Mouse (Mus musculus) embryonic facial prominence, embryonic 15.5 days (tissue): ENCODE measurements around the gene Ism1. TPM values are rescaled to one million over a fixed set of nuclear protein-coding genes. Genes with fewer than 3 reads are reported as not detected.

Source experiments
- ATAC-seq: fragments of 200-750 bp; cut with Nextera tagmentation; 2 replicates; pipeline ENCODE4 v1.8.0; 2017; ENCODE audit warnings: low read depth, moderate TSS enrichment; ENCODE audit not compliant: insufficient number of reproducible peaks, low FRiP score, low TSS enrichment
- H3K27ac ChIP-seq: fragments of 300-500 bp; sonication (generic); replicated peaks from 2 replicates; pipeline ENCODE4 v1.5.1; 2015; ENCODE audit warnings: mild to moderate bottlenecking, inconsistent platforms
- H3K27me3 ChIP-seq: fragments of 300-500 bp; sonication (generic); 2 replicates; pipeline ENCODE4 v1.6.1; 2015; ENCODE audit warnings: inconsistent platforms
- H3K36me3 ChIP-seq: fragments of 300-500 bp; sonication (generic); 2 replicates; pipeline ENCODE4 v1.6.1; 2015; ENCODE audit warnings: mild to moderate bottlenecking, inconsistent platforms
- H3K4me1 ChIP-seq: fragments of 300-500 bp; sonication (generic); 2 replicates; pipeline ENCODE4 v1.6.1; 2015; ENCODE audit warnings: inconsistent platforms
- H3K4me2 ChIP-seq: fragments of 300-500 bp; sonication (generic); replicated peaks from 2 replicates; pipeline ENCODE4 v1.6.1; 2015; ENCODE audit warnings: mild to moderate bottlenecking, inconsistent platforms
- H3K4me3 ChIP-seq: fragments of 300-500 bp; sonication (generic); replicated peaks from 2 replicates; pipeline ENCODE4 v1.5.1; 2015; ENCODE audit warnings: mild to moderate bottlenecking, inconsistent platforms
- H3K9ac ChIP-seq: fragments of 300-500 bp; sonication (generic); 2 replicates; pipeline ENCODE4 v1.6.1; 2015; ENCODE audit warnings: inconsistent platforms
- H3K9me3 ChIP-seq: fragments of 300-500 bp; sonication (generic); replicated peaks from 2 replicates; pipeline ENCODE4 v1.6.1; 2016; ENCODE audit warnings: inconsistent platforms
- WGBS: fragments of 180-500 bp; shearing (Covaris S2); methylation state at CpG from one replicate; pipeline ENCODE4 v1.1.7; 2015; 5-methylcytosine and 5-hydroxymethylcytosine counted together
- polyA plus RNA-seq: library from polyadenylated mRNA; unstranded; fragments of >200 nt; fragmentation: Nextera tagmentation; extraction: Ambion mirVana; gene quantifications from 2 replicates; pipeline ENCODE4 v1.2.1, GENCODE M21; 2015

Gene Ism1
- polyA plus RNA-seq, 1 experiment from 2014 or later: 4.2 TPM

DNA sequence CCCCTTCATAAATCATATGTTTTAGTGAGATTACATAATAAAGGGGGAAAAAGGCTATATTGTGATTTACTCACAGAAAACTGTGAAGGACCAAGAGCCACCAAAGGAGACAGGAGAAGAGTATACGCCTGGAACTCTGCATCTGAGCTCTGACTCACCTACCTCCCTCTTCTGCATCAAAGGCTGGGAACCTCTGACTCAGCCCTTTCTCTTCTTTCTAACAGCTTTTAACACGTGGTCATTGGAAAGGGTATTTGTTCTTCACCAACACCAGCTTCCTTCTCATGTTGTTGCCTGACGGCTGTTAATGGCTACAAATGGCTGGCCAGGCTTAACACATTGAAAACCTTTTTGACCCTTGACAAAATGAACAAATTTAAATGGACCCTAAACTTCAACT is 36.2 kb downstream of the Ism1 start:
- 68% methylated on average over 3 of the region's 3 CpGs for WGBS
- ATAC-seq: no peak
- no peaks in the 10 kb centered on the region for H3K36me3 ChIP-seq
- H3K27me3 ChIP-seq: no peaks in the 10 kb centered on the region
- no peaks in the 10 kb centered on the region for H3K9me3 ChIP-seq
- no peak overlapping the region for H3K9ac ChIP-seq
- no peak overlapping the region for H3K4me2 ChIP-seq
- H3K4me1 ChIP-seq: no peaks in the 10 kb centered on the region
- no peak overlapping the region for H3K4me3 ChIP-seq
- no peak overlapping the region for H3K27ac ChIP-seq

DNA sequence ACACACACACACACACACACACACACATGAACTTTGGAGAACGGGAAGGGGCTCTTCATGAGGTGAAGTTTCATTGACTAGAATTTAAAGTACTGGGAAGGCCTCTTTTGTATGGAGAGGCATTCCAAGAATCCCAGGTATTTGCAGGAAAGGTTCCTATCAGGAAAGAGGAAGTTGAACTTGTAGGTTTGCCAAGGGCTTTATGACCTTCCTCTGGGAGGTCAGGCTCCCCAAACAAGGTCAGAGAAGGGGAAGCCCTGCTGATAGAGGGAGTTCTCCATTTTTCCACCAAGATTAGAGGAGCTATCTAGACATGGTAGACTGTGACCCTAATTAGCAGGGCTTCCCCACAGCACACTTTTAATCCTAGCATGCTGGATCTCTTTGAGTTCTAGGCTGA is 39.8 kb downstream of the Ism1 start:
- Histone ChIP-seq H3K4me1 (no peaks in the 10 kb centered on the region), H3K4me2 (no peak overlapping the region), H3K27me3 (no peaks in the 10 kb centered on the region), H3K9me3 (no peaks in the 10 kb centered on the region), H3K36me3 (no peaks in the 10 kb centered on the region), H3K9ac (no peak overlapping the region), H3K4me3 (no peak overlapping the region), H3K27ac (no peak overlapping the region)
- ATAC-seq: no peak
- WGBS: 70% methylated on average over 1 of the region's 1 CpGs

- no peak overlapping the region for H3K4me2 ChIP-seq
- ATAC-seq: no peak
- 2% methylated on average over 1 of the region's 1 CpGs for WGBS
- H3K9ac ChIP-seq: no peak overlapping the region
- no peaks in the 10 kb centered on the region for H3K4me1 ChIP-seq
- H3K9me3 ChIP-seq: no peaks in the 10 kb centered on the region
- no peak overlapping the region for H3K27ac ChIP-seq
- H3K4me3 ChIP-seq: no peak overlapping the region
- no peaks in the 10 kb centered on the region for H3K36me3 ChIP-seq
- H3K27me3 ChIP-seq: no peaks in the 10 kb centered on the region
Observed at GRCm38 (mm10) chr2:139722700-139723099, 44.7 kb downstream of the Ism1 start.

GRCm38 (mm10) chr2:139723304-139723703 is 45.3 kb downstream of the Ism1 start:
- no peaks in the 10 kb centered on the region for H3K36me3 ChIP-seq
- H3K4me1 ChIP-seq: no peaks in the 10 kb centered on the region
- H3K4me2 ChIP-seq: no peak overlapping the region
- no peak overlapping the region for H3K9ac ChIP-seq
- H3K27ac ChIP-seq: no peak overlapping the region
- no peaks in the 10 kb centered on the region for H3K9me3 ChIP-seq
- 29% methylated on average over 3 of the region's 3 CpGs for WGBS
- ATAC-seq: no peak
- H3K4me3 ChIP-seq: no peak overlapping the region
- no peaks in the 10 kb centered on the region for H3K27me3 ChIP-seq

GRCm38 (mm10) chr2:139724202-139724838 is 46.3 kb downstream of the Ism1 start:
- Histone ChIP-seq H3K36me3 (no peaks in the 10 kb centered on the region), H3K4me3 (no peak overlapping the region), H3K4me2 (no peak overlapping the region), H3K27me3 (no peaks in the 10 kb centered on the region), H3K27ac (no peak overlapping the region), H3K4me1 (no peaks in the 10 kb centered on the region), H3K9ac (no peak overlapping the region), H3K9me3 (no peaks in the 10 kb centered on the region)
- WGBS: 58% methylated on average over 4 of the region's 4 CpGs
- ATAC-seq: no peak

- Histone ChIP-seq H3K27ac (no peak overlapping the region), H3K9me3 (no peaks in the 10 kb centered on the region), H3K9ac (no peak overlapping the region), H3K4me2 (no peak overlapping the region), H3K4me3 (no peak overlapping the region), H3K27me3 (no peaks in the 10 kb centered on the region), H3K4me1 (no peaks in the 10 kb centered on the region), H3K36me3 (no peaks in the 10 kb centered on the region)
- WGBS: 63% methylated on average over 3 of the region's 3 CpGs
- ATAC-seq: no peak
Observed at GRCm38 (mm10) chr2:139725328-139725727, 47.4 kb downstream of the Ism1 start.

GRCm38 (mm10) chr2:139728060-139728459 is 50.1 kb downstream of the Ism1 start:
- Histone ChIP-seq H3K9me3 (no peaks in the 10 kb centered on the region), H3K27me3 (no peaks in the 10 kb centered on the region), H3K4me3 (no peak overlapping the region), H3K36me3 (no peaks in the 10 kb centered on the region), H3K27ac (no peak overlapping the region), H3K4me2 (no peak overlapping the region), H3K4me1 (no peaks in the 10 kb centered on the region), H3K9ac (no peak overlapping the region)
- ATAC-seq: no peak
- 59% methylated on average over 2 of the region's 2 CpGs for WGBS

- WGBS: 81% methylated on average over 5 of the region's 5 CpGs
- H3K27ac ChIP-seq: no peak overlapping the region
- no peak for ATAC-seq
- H3K36me3 ChIP-seq: no peaks in the 10 kb centered on the region
- H3K9me3 ChIP-seq: no peaks in the 10 kb centered on the region
- H3K4me3 ChIP-seq: no peak overlapping the region
- H3K4me1 ChIP-seq: no peaks in the 10 kb centered on the region
- no peaks in the 10 kb centered on the region for H3K27me3 ChIP-seq
- H3K9ac ChIP-seq: no peak overlapping the region
- no peak overlapping the region for H3K4me2 ChIP-seq
Observed at GRCm38 (mm10) chr2:139729377-139729776, 51.4 kb downstream of the Ism1 start.

DNA sequence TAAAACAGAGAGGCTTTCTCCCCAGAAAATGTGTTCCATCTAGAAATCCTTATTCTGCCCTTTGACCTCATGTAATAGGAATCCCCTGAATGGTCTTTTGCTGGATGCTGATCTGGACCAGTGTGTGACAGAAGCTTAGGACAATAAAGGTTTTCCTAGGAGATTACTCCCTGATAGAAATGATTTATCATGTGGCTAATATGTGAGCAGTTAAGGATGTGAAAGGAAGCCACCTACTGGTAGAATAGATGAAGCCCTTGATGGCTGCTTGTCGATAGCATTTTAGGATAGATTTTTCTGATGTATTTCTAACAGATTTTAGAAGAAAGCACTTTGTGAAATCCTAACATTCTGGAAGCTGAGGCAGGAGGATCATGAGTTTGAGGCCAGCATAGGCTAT is 64.4 kb downstream of the Ism1 start:
- Histone ChIP-seq H3K4me2 (no peak overlapping the region), H3K4me3 (no peak overlapping the region), H3K9me3 (no peaks in the 10 kb centered on the region), H3K36me3 (no peaks in the 10 kb centered on the region), H3K9ac (no peak overlapping the region), H3K4me1 (0 out of 2 replicates have a peak, but pooled peaks cover 3% of the 10 kb centered on the region), H3K27ac (no peak overlapping the region), H3K27me3 (no peaks in the 10 kb centered on the region)
- ATAC-seq: no peak
- WGBS: 66% methylated on average over 1 of the region's 1 CpGs

DNA sequence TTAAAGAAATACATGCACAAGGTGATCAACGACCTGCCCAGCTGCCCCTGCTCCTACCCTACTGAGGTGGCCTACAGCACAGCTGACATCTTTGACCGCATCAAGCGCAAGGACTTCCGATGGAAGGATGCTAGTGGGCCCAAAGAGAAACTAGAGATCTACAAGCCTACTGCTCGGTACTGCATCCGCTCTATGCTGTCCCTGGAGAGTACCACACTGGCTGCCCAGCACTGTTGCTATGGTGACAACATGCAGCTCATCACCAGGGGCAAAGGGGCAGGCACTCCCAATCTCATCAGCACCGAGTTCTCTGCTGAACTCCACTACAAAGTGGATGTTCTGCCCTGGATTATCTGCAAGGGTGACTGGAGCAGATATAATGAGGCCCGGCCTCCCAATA is 79.0 kb downstream of the Ism1 start:
- Histone ChIP-seq H3K4me2 (no peak overlapping the region), H3K36me3 (0 out of 2 replicates have a peak, but pooled peaks cover 2% of the 10 kb centered on the region), H3K4me1 (no peaks in the 10 kb centered on the region), H3K27ac (no peak overlapping the region), H3K9ac (no peak overlapping the region), H3K27me3 (no peaks in the 10 kb centered on the region), H3K9me3 (no peaks in the 10 kb centered on the region), H3K4me3 (no peak overlapping the region)
- ATAC-seq: no peak
- WGBS: 72% methylated on average over 8 of the region's 8 CpGs

GRCm38 (mm10) chr2:139757456-139757855 is 79.5 kb downstream of the Ism1 start:
- 97% methylated on average over 1 of the region's 1 CpGs for WGBS
- Histone ChIP-seq H3K27ac (no peak overlapping the region), H3K4me1 (no peaks in the 10 kb centered on the region), H3K4me2 (no peak overlapping the region), H3K27me3 (no peaks in the 10 kb centered on the region), H3K9ac (no peak overlapping the region), H3K4me3 (no peak overlapping the region), H3K9me3 (no peaks in the 10 kb centered on the region), H3K36me3 (0 out of 2 replicates have a peak, but pooled peaks cover 2% of the 10 kb centered on the region)
- ATAC-seq: no peak

- Histone ChIP-seq H3K4me2 (no peak overlapping the region), H3K9ac (no peak overlapping the region), H3K27me3 (no peaks in the 10 kb centered on the region), H3K27ac (no peak overlapping the region), H3K4me1 (no peaks in the 10 kb centered on the region), H3K4me3 (no peak overlapping the region), H3K36me3 (no peaks in the 10 kb centered on the region), H3K9me3 (no peaks in the 10 kb centered on the region)
- ATAC-seq: no peak
- 48% methylated on average over 5 of the region's 5 CpGs for WGBS
Observed at GRCm38 (mm10) chr2:139764355-139764754, 86.4 kb downstream of the Ism1 start.
